Mouse (Mus musculus) frontal cortex, postnatal 25 days (tissue): ENCODE results near the gene Herc2.

ENCODE experiments used
- DNase-seq, 2 experiments: peaks; one replicate each; pipeline ENCODE4 v3.0.0; 2022; ENCODE audit warnings: low spot score in 2 of 2

The Herc2 gene

GRCm38 (mm10) chr7:56191661-56192060, 141.7 kb downstream of the Herc2 start:
- no peak for DNase-seq

- no peak for DNase-seq
Observed at GRCm38 (mm10) chr7:56201483-56202218, 151.7 kb downstream of the Herc2 start.

- DNase-seq, result no peak
Observed at GRCm38 (mm10) chr7:56202843-56203242, 152.8 kb downstream of the Herc2 start.

GRCm38 (mm10) chr7:56203286-56203685, 153.3 kb downstream of the Herc2 start:
- no peak for DNase-seq

- DNase-seq, result no peak
Observed at GRCm38 (mm10) chr7:56204877-56205276, 154.9 kb downstream of the Herc2 start.

GRCm38 (mm10) chr7:56220811-56221210, 170.8 kb downstream of the Herc2 start:
- no peak for DNase-seq

GRCm38 (mm10) chr7:56235794-56236423, 185.9 kb downstream of the Herc2 start:
- no peak for DNase-seq

GRCm38 (mm10) chr7:56236617-56237016, 186.6 kb downstream of the Herc2 start:
- DNase-seq, result no peak

GRCm38 (mm10) chr7:56239543-56239942, 189.5 kb downstream of the Herc2 start, which contains the start of gene Oca2:
Gene Oca2 (plus strand): TSS chr7:56239760.
- DNase-seq, result no peak

GRCm38 (mm10) chr7:56254568-56254967, 204.6 kb downstream of the Herc2 start:
- no peak for DNase-seq

GRCm38 (mm10) chr7:56257875-56258441, 208.0 kb downstream of the Herc2 start:
- no peak for DNase-seq

GRCm38 (mm10) chr7:56277506-56277905, 227.5 kb downstream of the Herc2 start:
- no peak for DNase-seq
